Mouse (Mus musculus): Measurements from ENCODE around the gene Polk. TPM values are rescaled to one million over a fixed set of nuclear protein-coding genes. Genes with fewer than 3 reads are reported as not detected.

Polk gene
- polyA plus RNA-seq, 1 experiment from 2014 or later: 8.4 TPM

Other genes with a start within 250 kb of the Polk start
- 30.6 and 32.9 TPM in 2 replicates for gene Poc5, start 154.3 kb downstream of the Polk start, polyA plus RNA-seq (2016; fragmentation: Nextera tagmentation; extraction: Ambion mirVana)
- not detected in 2 replicates for gene Ankdd1b, start 71.4 kb downstream of the Polk start, polyA plus RNA-seq (2016; fragmentation: Nextera tagmentation; extraction: Ambion mirVana)
- not detected in 2 replicates for gene Gm17622, start 51.8 kb downstream of the Polk start, polyA plus RNA-seq (2016; fragmentation: Nextera tagmentation; extraction: Ambion mirVana)
- gene Col4a3bp, start within 50 bp of the Polk start, polyA plus RNA-seq (2016; fragmentation: Nextera tagmentation; extraction: Ambion mirVana): 7.7 and 10.8 TPM in 2 replicates
- gene Hmgcr, start 128.4 kb upstream of the Polk start, polyA plus RNA-seq (2016; fragmentation: Nextera tagmentation; extraction: Ambion mirVana): 187 and 205 TPM in 2 replicates
- gene Ankrd31, start 205.7 kb upstream of the Polk start, polyA plus RNA-seq (2016; fragmentation: Nextera tagmentation; extraction: Ambion mirVana): not detected in 2 replicates

Measured in forebrain, embryonic 12.5 days (tissue).